Mouse (Mus musculus) intestine, embryonic 16.5 days (tissue): ENCODE data around the gene Zfp219. TPM values are rescaled to one million over a fixed set of nuclear protein-coding genes. Genes with fewer than 3 reads are reported as not detected.
A peak's percentile ranks its signal among the peaks of the same experiment; 100 is the strongest.

Source experiments
- ATAC-seq: fragments of 200-750 bp; cut with Nextera tagmentation; 2 replicates; pipeline ENCODE4 v1.8.0; 2017; ENCODE audit warnings: moderate TSS enrichment, moderate library complexity
- H3K27ac ChIP-seq: fragments of 300-500 bp; sonication (generic); 2 replicates; pipeline ENCODE4 v1.5.1; 2014; ENCODE audit warnings: mild to moderate bottlenecking, low read length
- H3K27me3 ChIP-seq: fragments of 300-500 bp; sonication (generic); replicated peaks from 2 replicates; pipeline ENCODE4 v1.6.1; 2014; ENCODE audit warnings: low read length, control low read depth, mixed read lengths; ENCODE audit not compliant: control insufficient read depth, insufficient read depth
- H3K36me3 ChIP-seq: fragments of 300-500 bp; sonication (generic); 2 replicates; pipeline ENCODE4 v1.6.1; 2014; ENCODE audit warnings: low read length, control low read depth; ENCODE audit not compliant: control insufficient read depth, insufficient read depth
- H3K4me1 ChIP-seq: fragments of 300-500 bp; sonication (generic); 2 replicates; pipeline ENCODE4 v1.6.1; 2014; ENCODE audit warnings: low read length, control low read depth, mixed read lengths; ENCODE audit not compliant: control insufficient read depth, insufficient read depth
- H3K4me2 ChIP-seq: fragments of 300-500 bp; sonication (generic); 2 replicates; pipeline ENCODE4 v1.6.1; 2014; ENCODE audit warnings: low read depth, low read length, control low read depth
- H3K4me3 ChIP-seq: fragments of 300-500 bp; sonication (generic); 2 replicates; pipeline ENCODE4 v1.5.1; 2014; ENCODE audit warnings: mild to moderate bottlenecking, low read length
- H3K9ac ChIP-seq: fragments of 300-500 bp; sonication (generic); 2 replicates; pipeline ENCODE4 v1.6.1; 2014; ENCODE audit warnings: low read depth, low read length
- H3K9me3 ChIP-seq: fragments of 300-500 bp; sonication (generic); 2 replicates; pipeline ENCODE4 v1.6.1; 2016; ENCODE audit warnings: low read length, control low read depth; ENCODE audit not compliant: control insufficient read depth
- WGBS: fragments of 180-500 bp; shearing (Covaris S2); extraction: QIAGEN DNeasy Blood & Tissue Kit; methylation state at CpG from one replicate; pipeline ENCODE4 v1.1.7; 2014; 5-methylcytosine and 5-hydroxymethylcytosine counted together
- polyA plus RNA-seq: library from polyadenylated mRNA; unstranded; fragments of >200 nt; fragmentation: Nextera tagmentation; extraction: Ambion mirVana; gene quantifications from 2 replicates; pipeline ENCODE4 v1.2.1, GENCODE M21; 2015

Gene Zfp219
- polyA plus RNA-seq, 1 experiment from 2014 or later, result 19.7 TPM

DNA sequence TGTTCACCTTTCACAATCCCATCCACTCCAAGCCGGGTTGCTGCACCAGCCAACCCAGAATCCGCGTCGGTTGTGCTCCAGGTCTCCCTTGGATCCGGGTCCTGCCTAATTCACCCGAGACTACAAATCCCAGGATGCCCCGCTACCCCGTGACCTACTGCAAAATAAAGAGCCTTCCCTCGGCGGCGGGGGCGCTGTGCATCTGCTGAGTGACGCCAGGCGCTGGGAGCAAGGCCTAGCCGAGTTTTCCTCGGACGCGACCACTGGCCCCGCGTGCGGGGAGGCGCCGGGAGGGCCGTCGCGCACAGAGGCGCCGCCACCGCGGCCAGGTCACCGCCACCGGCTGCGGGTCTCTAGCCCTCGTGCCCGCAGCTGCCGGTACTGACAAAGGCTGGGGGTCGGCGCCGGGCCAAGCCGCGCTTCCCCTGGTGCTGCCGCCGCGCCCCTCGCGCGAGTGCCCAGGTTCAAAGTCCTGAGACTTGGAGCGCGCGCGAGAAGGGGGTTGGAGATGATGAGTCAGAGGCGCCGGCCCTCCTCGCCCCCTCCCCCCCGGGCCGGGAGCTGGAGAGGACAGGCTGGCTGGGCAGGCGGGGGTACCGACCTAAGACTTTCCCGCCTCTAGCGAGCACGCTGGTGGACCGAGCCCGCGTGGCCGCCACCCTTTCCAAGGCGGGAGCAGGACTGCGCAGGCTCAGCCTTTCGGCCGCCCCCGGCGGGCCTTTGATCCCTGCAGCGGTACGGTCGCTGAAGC, 768 bp downstream of the Zfp219 start:
- no peaks in the 10 kb centered on the region for H3K27me3 ChIP-seq
- H3K4me2 ChIP-seq, result peak overlapping the region; percentile 71
- peak; percentile 83 for ATAC-seq
- H3K9ac ChIP-seq, result peak overlapping the region; percentile 93
- peak overlapping the region; percentile 99 for H3K27ac ChIP-seq
- H3K36me3 ChIP-seq, result no peaks in the 10 kb centered on the region
- H3K4me1 ChIP-seq, result peaks cover 35% of the 10 kb centered on the region
- no peaks in the 10 kb centered on the region for H3K9me3 ChIP-seq
- under 1% methylated on average over 73 of the region's 74 CpGs for WGBS
- H3K4me3 ChIP-seq, result peak overlapping the region; percentile 67

DNA sequence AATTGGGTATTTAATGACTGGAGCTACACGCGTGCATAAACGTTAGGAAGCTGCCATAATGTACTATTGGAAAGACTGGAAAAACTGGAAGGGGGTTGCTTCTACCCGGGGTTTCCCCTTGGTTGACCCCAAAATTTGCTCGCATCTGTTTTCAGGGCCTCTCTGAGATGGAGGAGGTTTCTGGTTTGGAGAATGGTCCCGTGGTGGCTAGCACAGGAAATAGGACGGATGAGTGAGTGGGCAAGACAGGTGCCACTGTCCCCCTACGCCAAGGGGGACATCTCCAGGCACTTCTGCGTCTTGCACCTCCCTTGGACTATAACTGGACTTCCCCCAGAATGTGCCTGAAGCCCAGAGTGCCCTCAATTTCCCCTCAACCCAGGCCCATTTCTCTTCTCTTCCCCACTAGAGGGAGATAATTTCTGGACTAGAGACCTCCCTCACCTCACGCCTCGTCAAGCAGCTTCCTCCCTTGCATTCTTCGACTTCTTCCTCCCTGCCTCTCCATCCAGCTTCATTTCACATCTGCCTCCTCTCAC, 1.4 kb downstream of the Zfp219 start:
- Histone ChIP-seq H3K27me3 (no peaks in the 10 kb centered on the region), H3K36me3 (no peaks in the 10 kb centered on the region), H3K9me3 (no peaks in the 10 kb centered on the region), H3K9ac (peak overlapping the region; percentile 93), H3K4me2 (peak overlapping the region; percentile 71), H3K4me1 (peaks cover 35% of the 10 kb centered on the region), H3K4me3 (peak overlapping the region; percentile 67), H3K27ac (peak overlapping the region; percentile 99)
- WGBS, result 30% methylated on average over 12 of the region's 12 CpGs
- peak; percentile 3 for ATAC-seq

DNA sequence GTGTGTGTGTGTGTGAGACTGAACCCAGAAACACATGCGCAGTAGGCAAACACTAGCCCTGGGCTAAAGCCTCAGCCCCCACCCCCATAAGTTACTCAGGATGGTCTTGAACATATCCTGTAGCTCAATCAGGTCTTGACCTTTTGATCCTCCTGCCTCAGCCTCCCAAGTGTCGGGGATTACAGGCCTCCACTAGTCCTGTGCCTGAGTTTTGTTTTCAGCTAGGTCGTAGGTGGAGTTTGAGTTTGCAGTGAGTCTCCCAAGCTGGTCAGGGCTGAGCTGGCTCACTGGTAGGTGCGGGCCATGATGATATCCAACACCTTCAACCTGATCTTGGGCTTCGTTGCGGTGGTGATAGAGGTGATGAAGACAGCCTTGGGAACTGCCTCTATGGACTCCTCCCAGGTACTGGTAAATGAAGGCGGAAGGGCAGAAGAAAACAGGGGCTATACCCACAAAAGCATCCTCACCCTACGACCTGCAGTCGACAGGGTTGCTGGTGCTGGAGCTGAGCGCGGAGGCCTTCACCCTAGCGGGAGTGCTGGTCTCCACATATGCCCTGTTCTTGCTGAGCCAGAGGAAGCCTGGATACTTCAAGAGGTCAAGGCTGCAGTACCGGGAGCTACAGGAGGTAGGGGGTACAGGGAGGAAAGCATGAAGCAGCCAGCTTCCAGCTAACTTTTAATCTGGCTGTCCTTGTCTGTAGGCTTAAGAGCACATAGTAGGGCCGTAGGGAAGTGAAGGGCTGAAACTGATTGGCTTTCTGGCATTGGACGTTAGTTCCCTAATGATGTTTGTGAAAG, 2.1 kb downstream of the Zfp219 start:
- Histone ChIP-seq H3K27me3 (no peaks in the 10 kb centered on the region), H3K4me2 (peak overlapping the region; percentile 71), H3K27ac (peak overlapping the region; percentile 99), H3K9ac (peak overlapping the region; percentile 93), H3K9me3 (no peaks in the 10 kb centered on the region), H3K36me3 (no peaks in the 10 kb centered on the region), H3K4me1 (peaks cover 37% of the 10 kb centered on the region), H3K4me3 (peak overlapping the region; percentile 67)
- 81% methylated on average over 15 of the region's 15 CpGs for WGBS
- ATAC-seq, result no peak

DNA sequence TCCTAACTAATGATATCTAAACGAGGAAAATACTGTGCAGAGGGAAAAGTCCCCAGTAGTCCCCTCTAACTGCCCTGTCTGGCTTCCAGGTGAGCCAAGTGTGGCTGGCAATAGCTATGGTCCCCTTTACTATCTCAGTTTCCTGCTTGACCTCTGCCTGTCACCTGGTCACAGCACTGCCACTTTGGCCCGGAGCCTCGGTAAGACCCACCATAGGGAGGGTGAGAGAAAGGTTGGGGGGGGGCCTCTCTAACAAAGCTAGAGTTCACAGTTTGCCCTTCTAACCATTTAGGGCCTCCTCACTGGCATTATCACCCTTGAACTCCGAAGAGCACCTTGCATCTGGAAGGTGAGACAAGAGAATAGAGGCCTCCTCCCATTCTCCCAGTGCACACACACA, 2.9 kb downstream of the Zfp219 start:
- H3K9me3 ChIP-seq, result no peaks in the 10 kb centered on the region
- H3K4me1 ChIP-seq, result peaks cover 38% of the 10 kb centered on the region
- H3K27ac ChIP-seq, result peak overlapping the region; percentile 95
- no peak for ATAC-seq
- 67% methylated on average over 4 of the region's 4 CpGs for WGBS
- no peaks in the 10 kb centered on the region for H3K36me3 ChIP-seq
- peak overlapping the region; percentile 38 for H3K4me3 ChIP-seq
- peak overlapping the region; percentile 46 for H3K4me2 ChIP-seq
- H3K27me3 ChIP-seq, result no peaks in the 10 kb centered on the region
- peak overlapping the region; percentile 66 for H3K9ac ChIP-seq

DNA sequence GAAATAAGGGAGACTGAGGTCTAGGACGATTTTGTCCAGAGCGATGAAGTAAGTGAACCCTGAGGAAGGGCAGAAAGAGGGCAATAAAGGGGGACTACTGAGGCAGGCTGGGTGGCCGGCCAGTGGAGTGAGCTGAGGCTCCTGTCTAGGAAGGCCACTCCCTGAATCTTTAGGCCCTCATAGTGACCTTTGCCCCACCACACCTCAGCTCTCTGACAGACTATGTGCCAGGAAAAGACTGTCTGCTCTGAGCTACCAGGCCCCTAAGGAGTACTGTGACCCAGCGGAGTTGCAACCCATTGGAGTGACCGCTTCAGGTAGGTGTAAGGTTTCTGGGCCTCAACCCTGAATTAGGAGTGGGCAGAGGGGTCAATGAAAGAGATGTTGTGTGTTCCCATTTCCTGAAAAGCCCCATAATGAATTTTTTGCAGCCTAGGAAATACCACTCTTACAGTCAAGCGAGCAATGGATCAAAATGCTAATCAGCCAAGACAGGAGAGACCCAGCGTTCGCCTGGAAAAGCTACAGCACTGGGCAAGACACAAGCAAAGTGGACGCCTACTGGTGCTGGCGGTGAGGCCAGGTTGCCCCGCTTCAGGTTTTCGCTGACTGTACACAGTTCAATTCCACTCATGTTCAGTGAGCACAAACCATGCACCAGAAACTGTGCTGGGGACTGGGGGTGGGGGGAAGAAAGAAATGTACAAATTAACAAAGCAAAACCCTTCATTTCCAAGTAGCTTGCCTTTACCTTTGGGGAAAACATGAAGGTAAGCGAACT, 3.7 kb downstream of the Zfp219 start:
- Histone ChIP-seq H3K4me2 (peak overlapping the region; percentile 46), H3K36me3 (no peaks in the 10 kb centered on the region), H3K4me3 (peak overlapping the region; percentile 38), H3K9me3 (no peaks in the 10 kb centered on the region), H3K27ac (peak overlapping the region; percentile 95), H3K9ac (peak overlapping the region; percentile 66), H3K27me3 (no peaks in the 10 kb centered on the region), H3K4me1 (peaks cover 35% of the 10 kb centered on the region)
- ATAC-seq, result peak; percentile 30
- WGBS, result 73% methylated on average over 13 of the region's 13 CpGs

DNA sequence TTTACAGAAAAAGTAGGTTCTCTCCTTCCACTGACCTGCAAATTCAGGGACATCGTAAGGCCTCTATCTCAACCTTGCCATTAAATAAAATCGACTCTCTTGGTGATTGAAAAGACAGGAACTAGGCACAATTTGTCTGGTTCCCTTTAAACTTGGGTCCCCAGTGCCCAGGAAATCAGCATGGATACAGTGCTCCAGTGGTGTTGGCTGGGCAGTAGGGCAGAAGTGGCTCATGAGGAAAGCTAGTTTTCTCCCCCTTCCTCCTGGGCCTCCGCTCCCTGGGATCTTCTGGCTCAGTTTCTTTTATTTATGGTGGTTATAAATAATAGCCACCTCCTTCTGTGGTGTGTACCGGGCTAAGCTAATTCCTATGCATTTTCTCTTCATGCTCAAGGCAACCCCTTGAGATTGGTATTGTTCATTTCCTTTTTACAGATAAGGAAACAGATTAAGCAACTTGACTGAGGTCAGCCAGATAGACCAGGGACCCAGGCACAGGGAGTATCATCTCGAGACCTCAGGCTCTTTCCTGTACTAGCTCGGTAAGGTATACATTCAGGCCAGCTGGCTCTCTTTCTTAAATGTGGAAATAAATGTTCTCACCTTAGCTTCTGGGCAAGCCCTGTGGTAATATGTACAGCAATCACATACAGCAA, 5.0 kb downstream of the Zfp219 start, which contains the start of gene Tmem253:
TSS of gene Tmem253 (plus strand) at position 214 of the 656 bp plus-strand sequence.
- no peaks in the 10 kb centered on the region for H3K36me3 ChIP-seq
- no peaks in the 10 kb centered on the region for H3K27me3 ChIP-seq
- peaks cover 31% of the 10 kb centered on the region for H3K4me1 ChIP-seq
- H3K9me3 ChIP-seq, result no peaks in the 10 kb centered on the region
- ATAC-seq, result no peak
- peak within 1 kb of the TSS; percentile 95 for H3K27ac ChIP-seq
- peak within 1 kb of the TSS; percentile 83 for H3K4me2 ChIP-seq
- peak within 1 kb of the TSS; percentile 69 for H3K4me3 ChIP-seq
- WGBS, result 14% methylated on average over 6 of the region's 6 CpGs
- peak within 1 kb of the TSS; percentile 80 for H3K9ac ChIP-seq

DNA sequence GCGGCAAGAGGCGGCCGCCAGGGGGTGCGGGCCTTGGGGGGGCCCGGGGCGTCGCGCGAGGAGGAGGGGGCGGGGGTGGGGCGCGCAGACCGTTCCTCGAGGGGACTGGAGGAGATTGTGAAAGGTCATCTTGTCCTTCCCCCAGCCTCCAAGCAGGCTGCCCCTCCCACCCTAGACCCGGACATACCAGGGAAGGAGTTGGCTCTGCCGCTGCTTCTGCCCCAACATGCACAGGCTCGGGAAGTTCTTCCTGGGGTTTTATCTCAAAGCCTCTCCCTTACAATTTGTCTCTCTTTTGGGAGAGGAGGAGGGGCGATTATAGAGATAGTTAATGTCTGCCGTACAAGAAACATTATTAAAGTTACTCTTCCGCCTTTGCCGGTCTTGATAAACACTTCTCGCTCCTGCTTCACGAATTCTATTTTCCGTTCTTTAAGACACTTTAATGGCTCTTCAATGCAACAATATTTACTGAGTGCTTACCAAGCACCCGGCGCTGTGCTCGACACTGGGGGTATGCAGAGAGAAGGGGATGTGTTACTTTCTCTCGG, 5.7 kb downstream of the Zfp219 start:
- Histone ChIP-seq H3K4me3 (peak overlapping the region; percentile 69), H3K27ac (peak overlapping the region; percentile 95), H3K9me3 (no peaks in the 10 kb centered on the region), H3K9ac (peak overlapping the region; percentile 80), H3K27me3 (no peaks in the 10 kb centered on the region), H3K4me2 (peak overlapping the region; percentile 83), H3K4me1 (peaks cover 37% of the 10 kb centered on the region), H3K36me3 (no peaks in the 10 kb centered on the region)
- under 1% methylated on average over 19 of the region's 28 CpGs for WGBS
- ATAC-seq, result peak; percentile 25

DNA sequence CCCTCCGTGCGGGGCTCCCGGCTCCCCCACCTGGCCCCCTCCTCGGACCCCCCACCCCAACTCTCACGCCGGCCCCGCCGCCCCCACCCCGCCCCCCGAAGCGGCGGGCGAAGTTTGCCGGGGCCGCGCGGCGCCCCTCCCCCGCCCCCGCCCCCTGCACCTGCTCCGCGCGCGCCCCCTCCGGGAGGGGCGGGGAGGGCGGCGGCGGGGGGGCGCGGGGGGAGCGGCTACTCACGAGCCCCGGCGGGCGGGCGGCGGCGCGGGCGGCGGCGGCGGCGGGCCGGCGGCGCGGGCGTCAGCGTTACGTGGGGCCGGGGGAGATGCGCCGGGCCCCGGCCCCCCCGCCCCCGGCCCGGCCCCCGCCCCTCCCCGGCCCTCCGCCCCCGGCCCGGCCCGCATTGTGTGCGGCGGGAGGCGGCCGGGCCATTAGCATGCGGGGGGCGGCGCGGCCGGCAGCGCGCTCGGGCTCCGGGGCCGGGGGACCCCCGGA, 6.2 kb downstream of the Zfp219 start:
- H3K4me1 ChIP-seq, result peaks cover 42% of the 10 kb centered on the region
- peak overlapping the region; percentile 69 for H3K4me3 ChIP-seq
- H3K27me3 ChIP-seq, result no peaks in the 10 kb centered on the region
- H3K36me3 ChIP-seq, result no peaks in the 10 kb centered on the region
- H3K27ac ChIP-seq, result peak overlapping the region; percentile 95
- peak overlapping the region; percentile 80 for H3K9ac ChIP-seq
- 0% methylated on average over 2 of the region's 80 CpGs for WGBS
- H3K9me3 ChIP-seq, result no peaks in the 10 kb centered on the region
- H3K4me2 ChIP-seq, result peak overlapping the region; percentile 83
- peak; percentile 5 for ATAC-seq
